Mouse (Mus musculus) cerebellum, adult 2 months (tissue): ENCODE measurements around the gene Tspan14.

Experiments used
- CTCF ChIP-seq: fragments of 200-500 bp; IDR thresholded peaks from 2 replicates; pipeline ENCODE4 v1.5.1; 2011; ENCODE audit warnings: low read depth, mild to moderate bottlenecking, control low read depth, low read length, moderate library complexity, borderline replicate concordance; ENCODE audit not compliant: insufficient read depth
- POLR2A ChIP-seq: fragments of 200-500 bp; IDR thresholded peaks from 2 replicates; pipeline ENCODE4 v1.6.1; 2011; ENCODE audit warnings: low read length, control low read depth, borderline replicate concordance; ENCODE audit not compliant: insufficient read depth

DNA sequence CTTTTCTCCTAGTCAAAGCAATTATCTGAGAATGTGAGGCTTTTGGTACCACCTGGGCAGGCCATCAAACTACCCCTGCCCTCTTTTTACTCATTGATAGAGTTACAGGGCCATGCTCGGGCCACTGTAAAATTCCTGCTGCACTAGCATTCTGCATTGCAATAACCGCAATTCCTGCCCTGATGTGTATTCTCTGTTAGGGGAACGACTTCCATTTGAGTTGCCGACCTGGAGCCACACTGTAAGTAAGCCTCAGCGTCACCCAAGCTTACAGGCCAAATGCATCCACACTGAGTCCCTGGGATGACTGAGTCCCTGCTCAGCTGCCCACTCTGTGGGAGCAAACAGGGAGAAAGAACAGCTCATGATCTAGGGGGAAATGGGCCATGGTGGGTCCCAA lies 35.0 kb upstream of the Tspan14 start:
- no peak for TF ChIP-seq CTCF
- TF ChIP-seq POLR2A = no peak
